Mouse (Mus musculus): ENCODE data around the gene Sacs. TPM values are rescaled to one million over a fixed set of nuclear protein-coding genes. Genes with fewer than 3 reads are reported as not detected.

Gene Sacs
- polyA plus RNA-seq, 1 experiment from 2014 or later = 3.7 TPM

DNA sequence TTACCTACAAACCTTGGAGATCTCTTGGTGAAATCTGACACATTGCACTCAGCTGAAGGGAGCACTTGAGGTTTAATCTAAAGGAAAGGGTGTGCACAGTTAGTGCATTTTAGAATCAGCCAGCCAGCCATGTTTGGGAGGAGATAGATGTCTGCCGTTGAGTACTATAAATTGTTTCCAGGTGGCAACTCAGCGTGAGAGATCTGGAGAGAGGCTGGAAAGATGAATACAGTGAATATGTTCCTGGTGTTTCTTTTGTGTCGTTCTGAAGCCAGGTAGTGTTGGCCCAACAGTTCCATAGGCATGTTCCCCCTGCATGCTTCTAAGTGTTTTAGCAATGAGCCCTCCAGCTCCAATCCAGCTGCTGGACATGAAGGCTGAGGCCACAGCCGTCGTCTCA is 82.9 kb downstream of the Sacs start:
- no peaks in the 10 kb centered on the region for H3K9me3 ChIP-seq (ENCODE audit: control insufficient read depth, low read length)
- no peak overlapping the region for H3K9ac ChIP-seq (ENCODE audit: low read length)
- no peaks in the 10 kb centered on the region for H3K27me3 ChIP-seq (replicated peaks; ENCODE audit: control insufficient read depth, insufficient read depth, low read length)
- H3K4me2 ChIP-seq (ENCODE audit: low read length) = no peak overlapping the region
- H3K4me3 ChIP-seq (ENCODE audit: low read depth, low read length) = no peak overlapping the region
- DNase-seq (ENCODE audit: low spot score) = no peak
- no peak for ATAC-seq (replicated peaks; ENCODE audit: low FRiP score, low TSS enrichment, low read depth)
- no peaks in the 10 kb centered on the region for H3K36me3 ChIP-seq (ENCODE audit: control insufficient read depth, insufficient read depth, low read length)
- H3K27ac ChIP-seq (ENCODE audit: low read depth) = no peak overlapping the region
- 0 out of 2 replicates have a peak, but pooled peaks cover 4% of the 10 kb centered on the region for H3K4me1 ChIP-seq (replicated peaks; ENCODE audit: control insufficient read depth, insufficient read depth, low read length)
- WGBS = 69% methylated on average over 5 of the region's 5 CpGs

DNA sequence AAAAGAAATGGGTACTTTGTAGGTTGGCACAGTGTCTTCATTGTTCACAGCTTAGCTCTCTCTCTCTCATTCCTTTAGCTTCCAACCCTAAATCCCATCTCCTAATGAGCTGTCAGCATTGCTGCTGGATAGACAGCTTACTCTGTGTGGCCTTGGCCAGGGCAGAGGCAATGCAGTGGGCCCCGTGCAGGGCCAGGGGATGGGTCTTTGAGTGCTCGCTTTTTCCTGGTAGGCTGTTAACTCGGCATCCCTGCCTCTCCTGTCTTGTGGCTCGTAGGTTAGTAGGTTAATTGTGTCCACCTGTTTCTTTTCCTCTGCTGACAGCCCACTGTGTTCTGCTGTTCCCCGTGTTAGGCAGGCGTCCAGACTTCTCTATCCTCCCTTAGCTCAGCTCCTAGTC is 84.2 kb downstream of the Sacs start:
- H3K4me3 ChIP-seq (ENCODE audit: low read depth, low read length) = no peak overlapping the region
- no peak overlapping the region for H3K4me2 ChIP-seq (ENCODE audit: low read length)
- DNase-seq (ENCODE audit: low spot score) (no peak), ATAC-seq (replicated peaks; ENCODE audit: low FRiP score, low TSS enrichment, low read depth) (no peak)
- no peak overlapping the region for H3K9ac ChIP-seq (ENCODE audit: low read length)
- no peaks in the 10 kb centered on the region for H3K36me3 ChIP-seq (ENCODE audit: control insufficient read depth, insufficient read depth, low read length)
- H3K27me3 ChIP-seq (replicated peaks; ENCODE audit: control insufficient read depth, insufficient read depth, low read length) = no peaks in the 10 kb centered on the region
- 0 out of 2 replicates have a peak, but pooled peaks cover 4% of the 10 kb centered on the region for H3K4me1 ChIP-seq (replicated peaks; ENCODE audit: control insufficient read depth, insufficient read depth, low read length)
- no peaks in the 10 kb centered on the region for H3K9me3 ChIP-seq (ENCODE audit: control insufficient read depth, low read length)
- 20% methylated on average over 6 of the region's 6 CpGs for WGBS
- no peak overlapping the region for H3K27ac ChIP-seq (ENCODE audit: low read depth)

DNA sequence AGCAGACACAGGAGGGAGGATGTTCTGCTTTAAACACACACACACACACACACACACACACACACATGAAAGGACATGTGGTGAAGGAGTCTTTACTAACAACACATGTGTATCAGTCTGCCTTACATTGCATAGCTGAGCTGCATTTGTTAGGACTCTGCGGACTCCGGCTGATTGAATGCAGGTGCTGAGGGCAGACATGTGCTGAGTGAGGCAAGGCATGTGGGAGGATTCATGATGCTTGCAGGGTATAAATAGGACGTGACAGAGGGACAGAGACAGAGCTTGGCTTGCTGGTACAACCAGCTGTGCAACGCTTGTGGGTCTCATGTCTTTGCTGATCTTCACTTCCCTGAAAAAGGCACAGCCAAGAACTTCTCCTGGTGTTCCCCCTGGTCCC is 85.5 kb downstream of the Sacs start:
- ATAC-seq (replicated peaks; ENCODE audit: low FRiP score, low TSS enrichment, low read depth) (no peak), DNase-seq (ENCODE audit: low spot score) (no peak)
- 61% methylated on average over 4 of the region's 4 CpGs for WGBS

DNA sequence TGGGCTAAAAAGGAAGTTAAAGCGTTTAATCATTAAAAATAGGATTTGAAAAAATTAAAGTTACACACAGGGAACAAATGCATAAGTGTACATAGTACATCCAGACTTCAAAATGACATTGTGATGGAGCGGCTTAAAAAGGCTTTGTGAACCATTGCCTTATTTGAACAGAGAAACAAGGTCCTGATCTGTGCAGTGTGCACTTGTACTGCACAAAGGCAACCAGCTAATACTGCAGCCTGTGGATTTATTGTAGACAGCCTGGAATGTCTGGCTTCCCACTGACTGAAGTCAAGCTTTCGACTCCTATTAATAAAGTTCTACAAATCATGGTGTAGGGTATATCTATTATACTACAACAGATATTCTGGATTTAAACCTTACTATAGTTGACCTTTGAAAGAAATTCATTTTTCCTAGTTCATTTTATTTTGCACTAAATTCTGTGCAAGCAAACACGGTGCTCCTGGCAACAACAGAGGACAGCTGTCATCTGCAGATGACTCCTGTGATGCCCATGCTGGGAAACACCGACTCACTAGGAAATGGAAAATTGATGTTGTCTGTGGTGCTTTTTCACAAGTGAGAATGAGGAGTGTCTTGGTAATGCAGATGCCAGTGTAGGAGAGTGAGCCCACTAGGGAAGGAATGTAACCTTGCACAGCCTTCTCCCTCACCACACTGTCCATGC is 86.3 kb downstream of the Sacs start:
- no peaks in the 10 kb centered on the region for H3K27me3 ChIP-seq (replicated peaks; ENCODE audit: control insufficient read depth, insufficient read depth, low read length)
- WGBS = 69% methylated on average over 5 of the region's 5 CpGs
- no peaks in the 10 kb centered on the region for H3K36me3 ChIP-seq (ENCODE audit: control insufficient read depth, insufficient read depth, low read length)
- no peak overlapping the region for H3K4me3 ChIP-seq (ENCODE audit: low read depth, low read length)
- no peak for DNase-seq (ENCODE audit: low spot score)
- no peak for ATAC-seq (replicated peaks; ENCODE audit: low FRiP score, low TSS enrichment, low read depth)
- H3K9me3 ChIP-seq (ENCODE audit: control insufficient read depth, low read length) = no peaks in the 10 kb centered on the region
- H3K4me1 ChIP-seq (replicated peaks; ENCODE audit: control insufficient read depth, insufficient read depth, low read length) = 0 out of 2 replicates have a peak, but pooled peaks cover 4% of the 10 kb centered on the region
- no peak overlapping the region for H3K27ac ChIP-seq (ENCODE audit: low read depth)
- no peak overlapping the region for H3K4me2 ChIP-seq (ENCODE audit: low read length)
- H3K9ac ChIP-seq (ENCODE audit: low read length) = no peak overlapping the region

More for the DNA sequence above, 85.5 kb downstream of the Sacs start:
- H3K27ac ChIP-seq (ENCODE audit: low read depth) = no peak overlapping the region
- H3K9me3 ChIP-seq (ENCODE audit: control insufficient read depth, low read length) = no peaks in the 10 kb centered on the region
- H3K4me2 ChIP-seq (ENCODE audit: low read length) = no peak overlapping the region
- no peaks in the 10 kb centered on the region for H3K36me3 ChIP-seq (ENCODE audit: control insufficient read depth, insufficient read depth, low read length)
- H3K9ac ChIP-seq (ENCODE audit: low read length) = no peak overlapping the region
- 0 out of 2 replicates have a peak, but pooled peaks cover 4% of the 10 kb centered on the region for H3K4me1 ChIP-seq (replicated peaks; ENCODE audit: control insufficient read depth, insufficient read depth, low read length)
- no peak overlapping the region for H3K4me3 ChIP-seq (ENCODE audit: low read depth, low read length)
- H3K27me3 ChIP-seq (replicated peaks; ENCODE audit: control insufficient read depth, insufficient read depth, low read length) = no peaks in the 10 kb centered on the region

DNA sequence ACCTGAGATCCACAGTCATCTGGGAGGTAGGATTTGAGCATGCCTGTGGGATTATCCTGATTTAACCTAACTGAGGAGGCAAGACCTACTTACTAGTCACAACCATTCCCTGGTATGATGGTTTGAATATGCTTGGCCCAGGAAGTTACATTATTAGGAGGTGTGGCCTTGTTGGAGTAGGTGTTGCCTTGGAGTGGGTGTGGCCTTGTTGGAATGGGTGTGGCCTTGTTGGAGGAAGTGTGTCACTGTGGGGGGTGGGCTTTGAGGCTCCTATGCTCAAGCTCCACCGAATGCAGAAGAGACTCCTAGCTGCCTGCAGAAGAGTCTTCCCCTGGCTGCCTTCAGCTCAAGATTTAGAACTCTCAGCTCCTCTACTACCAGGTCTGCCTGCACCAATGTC is 87.9 kb downstream of the Sacs start:
- no peak overlapping the region for H3K27ac ChIP-seq (ENCODE audit: low read depth)
- H3K4me2 ChIP-seq (ENCODE audit: low read length) = no peak overlapping the region
- H3K9me3 ChIP-seq (ENCODE audit: control insufficient read depth, low read length) = no peaks in the 10 kb centered on the region
- DNase-seq (ENCODE audit: low spot score) (no peak), ATAC-seq (replicated peaks; ENCODE audit: low FRiP score, low TSS enrichment, low read depth) (no peak)
- H3K9ac ChIP-seq (ENCODE audit: low read length) = no peak overlapping the region
- WGBS = 71% methylated on average over 1 of the region's 1 CpGs
- H3K27me3 ChIP-seq (replicated peaks; ENCODE audit: control insufficient read depth, insufficient read depth, low read length) = no peaks in the 10 kb centered on the region
- no peaks in the 10 kb centered on the region for H3K36me3 ChIP-seq (ENCODE audit: control insufficient read depth, insufficient read depth, low read length)
- H3K4me1 ChIP-seq (replicated peaks; ENCODE audit: control insufficient read depth, insufficient read depth, low read length) = 0 out of 2 replicates have a peak, but pooled peaks cover 4% of the 10 kb centered on the region
- no peak overlapping the region for H3K4me3 ChIP-seq (ENCODE audit: low read depth, low read length)

DNA sequence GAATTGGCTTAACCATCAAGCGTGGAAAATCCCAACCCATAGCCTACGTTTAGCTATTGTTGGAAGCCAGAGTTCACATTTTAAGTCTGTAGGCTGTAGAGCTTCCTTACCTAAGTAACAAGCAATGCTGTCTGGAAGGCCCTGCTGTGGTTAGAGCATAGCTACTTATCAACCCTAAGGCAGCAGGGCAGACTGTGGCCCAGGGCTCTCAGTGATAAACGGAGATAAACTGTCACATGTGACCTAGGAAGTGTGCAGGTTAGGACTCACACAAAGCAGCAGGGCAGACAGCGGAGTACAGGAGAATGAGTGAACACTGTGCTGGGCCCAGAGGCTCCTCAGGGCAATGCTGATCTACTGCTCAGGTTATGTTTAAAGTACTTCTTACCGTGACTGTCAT is 91.5 kb downstream of the Sacs start:
- DNase-seq (ENCODE audit: low spot score) (no peak), ATAC-seq (replicated peaks; ENCODE audit: low FRiP score, low TSS enrichment, low read depth) (no peak)
- no peaks in the 10 kb centered on the region for H3K27me3 ChIP-seq (replicated peaks; ENCODE audit: control insufficient read depth, insufficient read depth, low read length)
- H3K9ac ChIP-seq (ENCODE audit: low read length) = no peak overlapping the region
- 78% methylated on average over 5 of the region's 5 CpGs for WGBS
- no peaks in the 10 kb centered on the region for H3K9me3 ChIP-seq (ENCODE audit: control insufficient read depth, low read length)
- H3K4me1 ChIP-seq (replicated peaks; ENCODE audit: control insufficient read depth, insufficient read depth, low read length) = no peaks in the 10 kb centered on the region
- no peak overlapping the region for H3K4me3 ChIP-seq (ENCODE audit: low read depth, low read length)
- no peak overlapping the region for H3K27ac ChIP-seq (ENCODE audit: low read depth)
- H3K4me2 ChIP-seq (ENCODE audit: low read length) = no peak overlapping the region
- no peaks in the 10 kb centered on the region for H3K36me3 ChIP-seq (ENCODE audit: control insufficient read depth, insufficient read depth, low read length)

DNA sequence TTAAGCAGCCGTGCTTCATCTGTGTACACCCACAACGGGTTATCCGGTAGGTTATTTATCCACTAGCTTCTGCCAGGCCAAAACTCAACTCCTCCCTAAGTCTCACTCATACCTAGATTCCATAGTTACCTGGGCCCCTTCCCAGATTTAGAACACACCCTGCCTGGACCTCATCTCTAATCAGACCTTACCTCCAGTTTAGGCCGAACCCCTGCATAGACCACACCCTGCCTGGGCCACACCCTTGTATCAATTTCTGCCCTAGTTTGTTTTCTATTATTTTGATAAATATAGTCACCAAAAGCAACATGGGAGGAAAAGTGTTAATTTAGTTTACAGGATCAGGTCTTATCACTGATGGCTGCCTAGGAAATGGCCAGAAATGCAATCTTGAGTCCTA is 91.9 kb downstream of the Sacs start:
- Histone ChIP-seq H3K36me3 (ENCODE audit: control insufficient read depth, insufficient read depth, low read length) (no peaks in the 10 kb centered on the region), H3K9ac (ENCODE audit: low read length) (no peak overlapping the region), H3K4me2 (ENCODE audit: low read length) (no peak overlapping the region), H3K9me3 (ENCODE audit: control insufficient read depth, low read length) (no peaks in the 10 kb centered on the region), H3K4me1 (replicated peaks; ENCODE audit: control insufficient read depth, insufficient read depth, low read length) (no peaks in the 10 kb centered on the region), H3K27me3 (replicated peaks; ENCODE audit: control insufficient read depth, insufficient read depth, low read length) (no peaks in the 10 kb centered on the region), H3K4me3 (ENCODE audit: low read depth, low read length) (no peak overlapping the region), H3K27ac (ENCODE audit: low read depth) (no peak overlapping the region)
- no peak for DNase-seq (ENCODE audit: low spot score)
- ATAC-seq (replicated peaks; ENCODE audit: low FRiP score, low TSS enrichment, low read depth) = no peak
- 92% methylated on average over 4 of the region's 4 CpGs for WGBS

DNA sequence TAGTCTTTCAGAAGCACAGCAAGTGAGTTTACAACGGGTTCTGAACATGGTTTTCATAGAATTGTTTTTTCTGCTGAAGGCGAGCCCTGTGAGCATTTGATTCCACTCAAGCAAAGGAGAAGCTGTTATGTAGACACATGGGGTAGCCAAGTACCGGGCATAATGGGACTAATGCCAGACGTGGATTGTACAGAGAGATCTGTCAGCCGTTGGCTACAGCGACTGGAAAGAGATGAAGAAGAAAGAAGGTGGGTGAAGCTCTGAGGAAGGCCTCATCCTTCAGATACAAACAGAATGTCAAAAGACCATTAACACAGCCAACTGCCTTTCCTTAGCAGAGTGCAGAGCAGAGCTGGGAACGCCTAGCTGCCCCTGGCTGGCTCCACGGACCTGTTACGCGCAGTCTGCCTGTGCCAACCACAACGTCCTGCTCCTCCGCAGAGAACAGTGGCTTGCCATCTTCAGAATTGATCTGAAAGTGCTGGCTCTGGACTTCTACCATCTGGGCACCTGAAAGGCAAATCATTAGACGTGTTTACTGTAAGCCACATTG is 93.8 kb downstream of the Sacs start:
- DNase-seq (ENCODE audit: low spot score) (no peak), ATAC-seq (replicated peaks; ENCODE audit: low FRiP score, low TSS enrichment, low read depth) (no peak)
- H3K27ac ChIP-seq (ENCODE audit: low read depth) = no peak overlapping the region
- H3K4me2 ChIP-seq (ENCODE audit: low read length) = no peak overlapping the region
- H3K36me3 ChIP-seq (ENCODE audit: control insufficient read depth, insufficient read depth, low read length) = no peaks in the 10 kb centered on the region
- 67% methylated on average over 13 of the region's 13 CpGs for WGBS
- no peaks in the 10 kb centered on the region for H3K4me1 ChIP-seq (replicated peaks; ENCODE audit: control insufficient read depth, insufficient read depth, low read length)
- H3K9ac ChIP-seq (ENCODE audit: low read length) = no peak overlapping the region
- H3K4me3 ChIP-seq (ENCODE audit: low read depth, low read length) = no peak overlapping the region
- no peaks in the 10 kb centered on the region for H3K27me3 ChIP-seq (replicated peaks; ENCODE audit: control insufficient read depth, insufficient read depth, low read length)
- no peaks in the 10 kb centered on the region for H3K9me3 ChIP-seq (ENCODE audit: control insufficient read depth, low read length)
